Mouse (Mus musculus) MEL (cell line): Measurements from ENCODE around the gene Gm765. TPM values are rescaled to one million over a fixed set of nuclear protein-coding genes. Genes with fewer than 3 reads are reported as not detected.

Experiments
- DNase-seq: peaks from one replicate; pipeline ENCODE4 v3.0.0; 2011; ENCODE audit warnings: low read depth, low spot score
- H3K27ac ChIP-seq: 2 replicates; pipeline ENCODE4 v1.5.1; 2012; ENCODE audit warnings: low read depth, mild to moderate bottlenecking, control low read depth, low read length, moderate library complexity; ENCODE audit not compliant: control insufficient read depth
- H3K27me3 ChIP-seq, 2 experiments: fragments of 150-350 bp in 1 of 2; sonication (generic) in 1 of 2; 2 replicates each; pipeline ENCODE4 v1.6.1; 2012; ENCODE audit warnings: low read length in 2 of 2, mild to moderate bottlenecking in 2 of 2, improper control_type of control experiment in 1 of 2, moderate library complexity in 1 of 2; ENCODE audit not compliant: insufficient read depth in 2 of 2, control insufficient read depth in 1 of 2
- H3K36me3 ChIP-seq, 2 experiments: 2 replicates each; pipeline ENCODE4 v1.6.1; 2012 to 2014; ENCODE audit warnings: low read length in 2 of 2, improper control_type of control experiment in 1 of 2, inconsistent platforms in 1 of 2, mild to moderate bottlenecking in 1 of 2; ENCODE audit not compliant: insufficient read depth in 2 of 2, control insufficient read depth in 1 of 2
- H3K4me1 ChIP-seq, 2 experiments: fragments of 150-350 bp in 1 of 2; sonication (generic) in 1 of 2; 2 replicates each; pipeline ENCODE4 v1.6.1; 2012; ENCODE audit warnings: low read length in 2 of 2, improper control_type of control experiment in 1 of 2, mild to moderate bottlenecking in 1 of 2; ENCODE audit not compliant: insufficient read depth in 2 of 2, control insufficient read depth in 1 of 2
- H3K4me3 ChIP-seq, 2 experiments: fragments of 150-350 bp in 1 of 2; sonication (generic) in 1 of 2; 2 replicates each; pipeline ENCODE4 v1.5.1; 2012; ENCODE audit warnings: low read depth in 2 of 2, low read length in 2 of 2, mild to moderate bottlenecking in 2 of 2, moderate library complexity in 2 of 2, control low read depth in 1 of 2, improper control_type of control experiment in 1 of 2; ENCODE audit not compliant: control insufficient read depth in 1 of 2, insufficient read depth in 1 of 2
- H3K79me2 ChIP-seq: 2 replicates; pipeline ENCODE4 v1.6.1; 2012; ENCODE audit warnings: mild to moderate bottlenecking, low read length, moderate library complexity; ENCODE audit not compliant: control insufficient read depth, poor library complexity, insufficient read depth
- H3K9ac ChIP-seq: 2 replicates; pipeline ENCODE4 v1.6.1; 2012; ENCODE audit warnings: low read depth, mild to moderate bottlenecking, control low read depth, low read length, moderate library complexity; ENCODE audit not compliant: control insufficient read depth, poor library complexity, severe bottlenecking
- H3K9me3 ChIP-seq: fragments of 150-350 bp; sonication (generic); replicated peaks from 2 replicates; pipeline ENCODE4 v1.6.1; 2012; ENCODE audit warnings: mild to moderate bottlenecking, low read length, improper control_type of control experiment, moderate library complexity; ENCODE audit not compliant: insufficient read depth
- CHD1 ChIP-seq: IDR thresholded peaks from 2 replicates; pipeline ENCODE4 v1.6.1; 2012; ENCODE audit warnings: low read depth, mild to moderate bottlenecking, inconsistent platforms, low read length, improper control_type of control experiment
- CTCF ChIP-seq, 3 experiments: IDR thresholded peaks in 2 of 3; conservative IDR thresholded peaks in 1 of 3; 2 replicates each; pipeline ENCODE4 v1.5.1; 2011 to 2012; ENCODE audit warnings: low read length in 3 of 3, low read depth in 2 of 3, mild to moderate bottlenecking in 2 of 3, improper control_type of control experiment in 1 of 3, inconsistent platforms in 1 of 3, mixed read lengths in 1 of 3, moderate library complexity in 1 of 3; ENCODE audit not compliant: control insufficient read depth in 1 of 3, insufficient read depth in 1 of 3, poor library complexity in 1 of 3, severe bottlenecking in 1 of 3
- ELF1 ChIP-seq: IDR thresholded peaks from 2 replicates; pipeline ENCODE4 v1.6.1; 2014; ENCODE audit warnings: low read depth, mild to moderate bottlenecking, inconsistent platforms, low read length, improper control_type of control experiment, moderate library complexity
- ETS1 ChIP-seq: IDR thresholded peaks from 2 replicates; pipeline ENCODE4 v1.6.1; 2012; ENCODE audit warnings: low read depth, mild to moderate bottlenecking, inconsistent platforms, low read length, improper control_type of control experiment, moderate library complexity
- GABPA ChIP-seq: IDR thresholded peaks from 2 replicates; pipeline ENCODE4 v1.6.1; 2012; ENCODE audit warnings: low read depth, mild to moderate bottlenecking, inconsistent platforms, low read length, improper control_type of control experiment, moderate library complexity
- HCFC1 ChIP-seq: IDR thresholded peaks from 2 replicates; pipeline ENCODE4 v1.6.1; 2012; ENCODE audit warnings: low read depth, mild to moderate bottlenecking, inconsistent platforms, low read length, improper control_type of control experiment, moderate library complexity
- JUND ChIP-seq: IDR thresholded peaks from 2 replicates; pipeline ENCODE4 v1.6.1; 2011; ENCODE audit warnings: low read depth, mild to moderate bottlenecking, improper control_type of control experiment, low read length
- MAX ChIP-seq: IDR thresholded peaks from 2 replicates; pipeline ENCODE4 v1.6.1; 2011; ENCODE audit warnings: low read length, improper control_type of control experiment
- MAZ ChIP-seq: IDR thresholded peaks from 2 replicates; pipeline ENCODE4 v1.6.1; 2012; ENCODE audit warnings: low read depth, mild to moderate bottlenecking, inconsistent platforms, low read length, improper control_type of control experiment
- MEF2A ChIP-seq: IDR thresholded peaks from 2 replicates; pipeline ENCODE4 v1.6.1; 2014; ENCODE audit warnings: low read depth, mild to moderate bottlenecking, inconsistent platforms, low read length, improper control_type of control experiment; ENCODE audit not compliant: poor library complexity, insufficient replicate concordance, severe bottlenecking; ENCODE audit errors: extremely low read depth
- MXI1 ChIP-seq: IDR thresholded peaks from 2 replicates; pipeline ENCODE4 v1.6.1; 2011; ENCODE audit warnings: mild to moderate bottlenecking, low read depth, low read length, improper control_type of control experiment
- NRF1 ChIP-seq: IDR thresholded peaks from 2 replicates; pipeline ENCODE4 v1.6.1; 2014; ENCODE audit warnings: low read depth, mild to moderate bottlenecking, inconsistent platforms, low read length, improper control_type of control experiment, moderate library complexity; ENCODE audit not compliant: poor library complexity, insufficient read depth, severe bottlenecking
- POLR2A ChIP-seq, 2 experiments: IDR thresholded peaks; 2 replicates each; pipeline ENCODE4 v1.6.1; 2011 to 2012; ENCODE audit warnings: low read length in 2 of 2, mild to moderate bottlenecking in 2 of 2, control low read depth in 1 of 2, improper control_type of control experiment in 1 of 2, low read depth in 1 of 2, moderate library complexity in 1 of 2; ENCODE audit not compliant: control insufficient read depth in 1 of 2, insufficient read depth in 1 of 2, poor library complexity in 1 of 2
- POLR2AphosphoS5 ChIP-seq: IDR thresholded peaks from 2 replicates; pipeline ENCODE4 v1.6.1; 2012; ENCODE audit warnings: low read depth, borderline replicate concordance, mild to moderate bottlenecking, inconsistent platforms, low read length, moderate library complexity, mixed read lengths
- RAD21 ChIP-seq: IDR thresholded peaks from 2 replicates; pipeline ENCODE4 v1.6.1; 2011; ENCODE audit warnings: mild to moderate bottlenecking, low read depth, low read length, improper control_type of control experiment
- RCOR1 ChIP-seq: IDR thresholded peaks from 2 replicates; pipeline ENCODE4 v1.6.1; 2012; ENCODE audit warnings: low read depth, mild to moderate bottlenecking, inconsistent platforms, low read length, improper control_type of control experiment
- SIN3A ChIP-seq: IDR thresholded peaks from 2 replicates; pipeline ENCODE4 v1.6.1; 2012; ENCODE audit warnings: low read length, improper control_type of control experiment, inconsistent platforms
- SMC3 ChIP-seq: IDR thresholded peaks from 2 replicates; pipeline ENCODE4 v1.6.1; 2011; ENCODE audit warnings: low read depth, low read length, improper control_type of control experiment
- TBP ChIP-seq: IDR thresholded peaks from 2 replicates; pipeline ENCODE4 v1.8.0; 2011; ENCODE audit warnings: low read depth, low read length, improper control_type of control experiment
- UBTF ChIP-seq: IDR thresholded peaks from 2 replicates; pipeline ENCODE4 v1.6.1; 2012; ENCODE audit warnings: low read depth, mild to moderate bottlenecking, inconsistent platforms, low read length, improper control_type of control experiment, moderate library complexity, borderline replicate concordance; ENCODE audit not compliant: insufficient read depth
- polyA plus RNA-seq, 2 experiments: library from polyadenylated mRNA; stranded (reverse) in 1 of 2; unstranded in 1 of 2; fragments of >175 nt in 1 of 2; fragments of >200 nt in 1 of 2; gene quantifications; 2 replicates each; pipeline versions ENCODE4 v1.2.1 to v1.2.4; 2012; ENCODE audit warnings: low replicate concordance in 2 of 2, low read depth in 1 of 2; ENCODE audit not compliant: insufficient read length in 2 of 2, insufficient read depth in 1 of 2, missing spikeins in 1 of 2
- total RNA-seq: library from RNA; depleted of rRNA; stranded (reverse); fragments of 300-350 nt; gene quantifications from 2 replicates; pipeline ENCODE4 v1.2.3, GENCODE M21; 2012

Gm765 gene
- total and polyA plus RNA-seq, 3 experiments, result not detected

DNA sequence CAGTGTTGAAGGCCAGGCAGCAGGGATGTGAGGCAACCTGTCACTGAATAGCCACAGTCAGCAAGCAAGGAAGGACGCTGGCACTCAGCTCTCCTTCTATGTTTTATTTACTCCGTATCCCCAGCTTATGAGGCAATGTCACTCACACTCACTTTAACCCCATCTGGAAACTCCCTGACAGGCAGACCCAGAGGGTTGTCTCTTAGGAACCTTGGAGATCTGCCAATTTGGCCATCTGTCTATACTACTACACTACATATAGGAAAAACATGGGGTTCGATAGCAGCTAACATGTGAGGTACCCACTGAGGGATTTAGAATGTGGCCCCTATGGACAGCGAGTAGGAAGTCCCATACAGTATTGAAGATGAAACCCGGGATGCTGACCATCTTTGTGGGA lies 12.7 kb upstream of the Gm765 start:
- H3K27me3 ChIP-seq, result no peaks in the 10 kb centered on the region
- H3K9me3 ChIP-seq, result no peaks in the 10 kb centered on the region
- H3K4me1 ChIP-seq, result no peaks in the 10 kb centered on the region
- TF ChIP-seq GABPA, result no peak
- no peak for TF ChIP-seq MAZ
- TF ChIP-seq HCFC1, result no peak
- no peak for TF ChIP-seq SMC3
- no peak for TF ChIP-seq CTCF (IDR thresholded peaks at IDR 0.05 in 2 of 3, conservative IDR thresholded peaks at IDR 0.05 in 1 of 3; ENCODE audit: control insufficient read depth in 1 of 3, insufficient read depth in 1 of 3, low read depth in 2 of 3, low read length in 3 of 3, poor library complexity in 1 of 3, severe bottlenecking in 1 of 3)
- no peak for TF ChIP-seq POLR2AphosphoS5
- TF ChIP-seq POLR2A (IDR thresholded peaks at IDR 0.05; ENCODE audit: control insufficient read depth in 1 of 2, insufficient read depth in 1 of 2, low read depth in 1 of 2, low read length in 2 of 2, poor library complexity in 1 of 2), result no peak
- TF ChIP-seq CHD1, result no peak
- no peak overlapping the region for H3K9ac ChIP-seq
- DNase-seq, result no peak
- no peaks in the 10 kb centered on the region for H3K36me3 ChIP-seq
- no peaks in the 10 kb centered on the region for H3K79me2 ChIP-seq
- H3K27ac ChIP-seq, result no peak overlapping the region
- H3K4me3 ChIP-seq, result no peak overlapping the region

DNA sequence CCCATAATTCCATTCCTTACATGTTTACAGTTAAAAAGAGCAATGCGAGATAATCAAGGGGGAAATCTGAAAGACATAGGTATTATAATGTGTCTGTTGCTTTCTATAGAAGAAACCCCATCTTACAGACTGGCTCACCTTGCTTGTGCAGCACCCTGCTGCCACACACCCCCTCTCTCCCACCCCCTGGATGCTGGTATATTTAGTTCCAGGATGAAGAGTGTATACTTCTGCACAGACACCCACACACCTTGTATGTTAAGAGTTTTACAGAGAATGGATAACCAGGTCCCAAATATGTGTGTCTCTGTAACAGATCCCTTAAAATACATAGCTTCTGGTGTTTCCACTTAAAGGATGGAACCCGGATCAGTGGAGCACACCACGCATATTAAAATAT lies 10.7 kb upstream of the Gm765 start:
- TF ChIP-seq NRF1 (no peak), RCOR1 (no peak), JUND (no peak), TBP (no peak), MXI1 (no peak), ETS1 (no peak), MEF2A (no peak), UBTF (no peak), SIN3A (no peak), MAZ (no peak), RAD21 (no peak), ELF1 (no peak), MAX (no peak)
- Histone ChIP-seq H3K27me3 (no peaks in the 10 kb centered on the region), H3K36me3 (no peaks in the 10 kb centered on the region), H3K4me1 (no peaks in the 10 kb centered on the region), H3K9ac (no peak overlapping the region), H3K9me3 (no peaks in the 10 kb centered on the region), H3K79me2 (no peaks in the 10 kb centered on the region), H3K27ac (no peak overlapping the region), H3K4me3 (no peak overlapping the region)
- DNase-seq, result no peak
